Mouse (Mus musculus) layer of hippocampus, adult 2 months (tissue): ENCODE results near the gene Atxn1. TPM values are rescaled to one million over a fixed set of nuclear protein-coding genes. Genes with fewer than 3 reads are reported as not detected.

ENCODE experiments used
- DNase-seq, 2 experiments: peaks; one replicate each; pipeline ENCODE4 v3.0.0; 2022; ENCODE audit warnings: low spot score in 2 of 2
- H3K27ac ChIP-seq: fragments of 200-600 bp; 2 replicates; pipeline ENCODE4 v1.8.1; 2022
- H3K4me3 ChIP-seq: fragments of 200-600 bp; 2 replicates; pipeline ENCODE4 v1.8.1; 2022; ENCODE audit warnings: mild to moderate bottlenecking
- CTCF ChIP-seq: fragments of 200-600 bp; conservative IDR thresholded peaks from 2 replicates; pipeline ENCODE4 v1.8.1; 2022; ENCODE audit warnings: antibody characterized with exemption, mild to moderate bottlenecking, moderate library complexity
- total RNA-seq, 2 experiments: library from RNA; stranded (reverse); gene quantifications; 2 replicates each; pipeline ENCODE4 v1.2.3; 2021

Gene Atxn1
- total RNA-seq, 2 experiments from 2014 or later = 128 to 131 TPM

GRCm38 (mm10) chr13:45832695-45833350, 132.0 kb downstream of the Atxn1 start:
- H3K27ac ChIP-seq = no peak overlapping the region

DNA sequence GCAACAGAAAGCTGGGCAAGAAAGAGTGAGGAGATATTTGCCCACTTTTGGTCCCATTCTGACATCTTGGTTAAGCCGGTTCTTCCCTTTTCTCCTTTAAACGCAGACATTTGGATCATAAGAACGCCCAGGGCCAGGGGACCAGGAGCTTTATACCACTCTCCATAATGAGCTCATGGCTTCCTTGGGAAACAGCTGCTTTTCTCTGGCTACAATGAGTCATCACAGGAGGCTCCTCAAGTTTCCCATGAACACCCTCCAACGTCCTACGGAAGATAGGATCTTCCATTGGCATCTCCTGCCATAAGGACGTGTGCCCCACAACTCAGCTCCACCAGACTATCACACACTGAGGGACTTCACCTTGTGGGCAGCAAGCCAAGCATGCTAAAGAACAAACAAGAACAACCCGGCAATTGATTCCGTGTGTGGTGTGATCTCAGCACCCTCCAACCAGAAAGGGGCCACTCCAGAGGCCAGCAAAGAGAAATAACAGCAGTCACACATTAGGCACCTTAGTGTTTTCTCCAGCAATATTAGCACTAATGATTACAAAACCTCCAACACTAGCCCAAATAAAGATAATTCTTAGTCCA, 135.4 kb downstream of the Atxn1 start:
- TF ChIP-seq CTCF = no peak
- Histone ChIP-seq H3K27ac (no peak overlapping the region), H3K4me3 (no peak overlapping the region)
- no peak for DNase-seq

More at GRCm38 (mm10) chr13:45832695-45833350, 132.0 kb downstream of the Atxn1 start:
- DNase-seq = no peak
- TF ChIP-seq CTCF = no peak
- H3K4me3 ChIP-seq = no peak overlapping the region

DNA sequence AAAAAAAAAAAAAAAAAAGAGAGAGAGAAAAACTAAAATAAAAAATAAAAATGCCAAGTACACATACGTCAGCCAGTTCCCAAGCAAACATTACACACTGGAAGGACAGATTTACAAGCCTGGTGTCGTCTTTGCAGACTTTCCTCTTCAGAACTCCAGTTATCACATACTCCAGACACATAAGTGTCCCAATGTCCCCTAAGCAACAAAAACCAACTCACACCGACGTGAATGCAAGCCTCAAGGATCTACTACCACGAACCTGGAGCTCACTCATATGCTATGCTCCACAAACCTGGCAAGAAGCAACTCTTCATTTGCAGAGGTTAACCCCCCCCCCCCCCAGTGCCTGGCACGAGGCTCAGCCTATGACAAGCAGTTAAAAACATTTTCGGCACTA, 136.8 kb downstream of the Atxn1 start:
- H3K27ac ChIP-seq = no peak overlapping the region
- H3K4me3 ChIP-seq = no peak overlapping the region
- DNase-seq = no peak
- no peak for TF ChIP-seq CTCF

DNA sequence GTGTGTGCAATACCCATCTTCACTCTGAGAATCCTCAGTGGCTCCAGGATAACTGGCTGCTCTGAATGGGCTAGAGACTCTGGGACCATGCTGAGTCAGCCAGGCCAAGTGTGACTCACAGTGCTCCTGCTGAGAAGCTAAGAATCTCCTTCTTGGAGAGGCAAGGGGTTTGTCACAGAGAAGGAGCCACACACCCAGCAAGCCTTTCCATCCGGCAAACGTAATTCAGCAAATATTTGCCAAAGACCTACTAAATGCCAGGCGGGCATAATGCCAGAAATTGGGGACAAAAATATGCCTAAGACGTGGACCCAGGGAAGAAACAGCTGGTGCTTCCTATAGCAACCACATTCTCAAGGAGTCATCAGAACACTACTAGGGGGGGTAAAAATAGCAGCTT, 137.2 kb downstream of the Atxn1 start:
- no peak for TF ChIP-seq CTCF
- Histone ChIP-seq H3K27ac (peak overlapping the region; percentile 20; the same call in 1 of the 2 replicates), H3K4me3 (no peak overlapping the region)
- DNase-seq = peak in 1 of 2 experiments; percentile 30

GRCm38 (mm10) chr13:45827046-45827596, 137.7 kb downstream of the Atxn1 start:
- no peak for DNase-seq
- no peak for TF ChIP-seq CTCF
- Histone ChIP-seq H3K4me3 (no peak overlapping the region), H3K27ac (peak overlapping the region; percentile 20; the same call in 1 of the 2 replicates)

GRCm38 (mm10) chr13:45822491-45822829, 142.3 kb downstream of the Atxn1 start:
- no peak for DNase-seq
- no peak for TF ChIP-seq CTCF
- Histone ChIP-seq H3K4me3 (no peak overlapping the region), H3K27ac (peak overlapping the region; percentile 51)

- DNase-seq = no peak
- TF ChIP-seq CTCF = no peak
Observed at GRCm38 (mm10) chr13:45821764-45822490, 142.9 kb downstream of the Atxn1 start.

DNA sequence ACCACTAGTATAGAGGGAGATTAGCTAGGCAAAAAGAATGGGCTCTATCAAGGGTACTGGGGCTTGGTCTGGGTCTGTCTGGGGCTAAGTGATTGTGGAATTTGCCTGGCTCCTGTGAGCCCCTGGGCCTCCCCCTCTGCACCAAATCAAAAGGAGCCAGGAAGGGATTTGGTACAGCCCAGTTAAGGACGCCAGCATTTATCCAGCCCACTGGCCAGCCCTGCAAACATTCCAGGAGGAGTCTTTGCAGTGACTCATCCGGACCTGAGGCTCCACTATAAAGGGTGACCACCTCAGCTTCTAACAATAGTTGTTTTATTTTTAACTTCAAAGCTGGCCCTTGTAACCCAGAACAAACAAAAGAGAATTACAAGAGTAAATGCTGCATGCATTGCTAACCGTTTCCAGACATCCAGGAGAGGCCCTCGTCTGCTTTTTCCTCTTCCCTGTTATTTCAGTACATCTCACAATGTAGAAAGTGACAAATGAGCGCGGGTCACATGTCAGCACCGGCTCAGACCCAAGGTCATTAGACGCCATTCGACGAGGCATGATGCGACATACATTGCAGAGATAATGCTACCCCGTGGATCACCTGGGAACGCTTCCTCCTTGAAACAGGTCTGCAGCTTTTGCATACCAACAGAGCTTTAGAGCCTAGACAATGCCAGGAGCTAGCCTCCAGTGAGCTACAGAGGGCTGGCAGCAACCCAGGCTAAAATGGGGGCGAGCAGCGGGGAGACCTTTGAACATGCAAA, 144.2 kb downstream of the Atxn1 start:
- no peak for TF ChIP-seq CTCF
- Histone ChIP-seq H3K27ac (peak overlapping the region; percentile 52; the same call in 1 of the 2 replicates), H3K4me3 (no peak overlapping the region)
- no peak for DNase-seq

More at GRCm38 (mm10) chr13:45821764-45822490, 142.9 kb downstream of the Atxn1 start:
- Histone ChIP-seq H3K4me3 (no peak overlapping the region), H3K27ac (no peak overlapping the region)

- no peak for TF ChIP-seq CTCF
- DNase-seq = no peak
- Histone ChIP-seq H3K27ac (no peak overlapping the region), H3K4me3 (no peak overlapping the region)
Observed at GRCm38 (mm10) chr13:45816670-45817069, 148.1 kb downstream of the Atxn1 start.

DNA sequence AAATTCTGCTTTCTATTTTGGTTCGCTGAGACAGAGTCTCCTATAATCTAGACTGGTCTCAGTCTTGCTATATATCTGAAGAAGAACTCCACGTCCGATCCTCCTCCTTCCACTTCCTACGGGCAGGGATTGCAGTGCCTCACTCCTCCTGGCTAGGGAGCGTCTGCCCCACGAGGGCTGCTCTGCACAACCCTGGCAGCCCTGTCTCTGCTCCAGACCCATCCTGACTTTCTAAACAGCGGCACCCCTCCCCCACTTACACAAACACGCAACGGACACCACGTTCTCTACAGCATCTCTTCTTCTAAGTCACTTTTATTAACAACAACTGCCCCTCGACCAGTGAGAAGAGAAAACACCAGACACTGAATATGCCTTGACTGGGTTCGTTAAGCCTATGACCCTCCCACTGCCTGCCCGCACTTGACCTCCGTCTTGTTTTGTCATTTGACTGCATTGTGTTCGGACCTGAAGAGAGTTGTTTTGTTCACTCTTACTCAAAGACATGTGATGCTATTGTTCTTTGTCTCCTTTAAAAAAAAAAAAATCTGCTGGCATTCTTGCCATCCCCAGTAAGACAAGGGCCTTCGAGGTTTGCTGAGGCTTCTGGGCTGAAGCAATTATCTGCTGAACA, 154.9 kb downstream of the Atxn1 start:
- Histone ChIP-seq H3K4me3 (no peak overlapping the region), H3K27ac (peak overlapping the region; percentile 43; the same call in 1 of the 2 replicates)
- no peak for TF ChIP-seq CTCF
- no peak for DNase-seq

DNA sequence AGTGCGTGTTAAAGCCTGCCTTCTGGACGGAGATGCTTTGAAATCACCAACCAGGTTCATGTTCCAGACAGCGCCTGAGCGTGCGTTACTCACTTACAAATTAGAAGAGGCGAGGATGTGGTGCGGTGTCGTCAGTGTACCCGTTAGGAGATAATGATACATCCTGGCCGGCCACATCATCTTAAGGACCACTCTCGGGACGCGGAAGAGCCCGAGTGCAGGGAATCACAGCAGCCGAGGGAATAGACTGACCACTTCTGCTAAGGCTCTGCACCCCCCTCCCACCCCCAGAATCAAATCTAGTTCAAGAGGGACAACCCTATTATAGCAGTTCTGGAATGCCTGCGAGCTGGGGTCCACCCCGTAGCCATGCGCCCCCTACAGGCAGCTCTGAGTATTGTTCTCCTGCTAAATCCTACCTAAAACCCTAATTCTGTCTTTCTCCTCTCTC, 157.2 kb downstream of the Atxn1 start:
- Histone ChIP-seq H3K4me3 (peak overlapping the region; percentile 52), H3K27ac (peak overlapping the region; percentile 60; the same call in 1 of the 2 replicates)
- peak; percentile 87 for TF ChIP-seq CTCF
- peak; percentile 58 to 81 for DNase-seq
